Mouse (Mus musculus) cerebellum, adult 2 months (tissue): ENCODE measurements around the gene Kcnh5.

Experiments
- CTCF ChIP-seq: fragments of 200-500 bp; IDR thresholded peaks from 2 replicates; pipeline ENCODE4 v1.5.1; 2011; ENCODE audit warnings: low read depth, mild to moderate bottlenecking, control low read depth, low read length, moderate library complexity, borderline replicate concordance; ENCODE audit not compliant: insufficient read depth
- POLR2A ChIP-seq: fragments of 200-500 bp; IDR thresholded peaks from 2 replicates; pipeline ENCODE4 v1.6.1; 2011; ENCODE audit warnings: low read length, control low read depth, borderline replicate concordance; ENCODE audit not compliant: insufficient read depth

- no peak for TF ChIP-seq CTCF
- TF ChIP-seq POLR2A = no peak
Measured at GRCm38 (mm10) chr12:75036694-75037093, 140.4 kb downstream of the Kcnh5 start.
